Mouse (Mus musculus): ENCODE results near the gene Naaa.

GRCm38 (mm10) chr5:92244900-92245299 is 33.1 kb downstream of the Naaa start:
- no peak for TF ChIP-seq CTCF (IDR thresholded peaks at IDR 0.05; ENCODE audit: low read depth)
- TF ChIP-seq EP300 (IDR thresholded peaks at IDR 0.05; ENCODE audit: low read depth): no peak
